ENCODE assay signal across 8 mouse cellular contexts in genomic region chr11:105927065-105928030, GRCm38 (mm10). TPM values are rescaled to one million over a fixed set of nuclear protein-coding genes. Genes with fewer than 3 reads are reported as not detected.
DNase-seq lines count a peak whose midpoint lies in the region; ATAC-seq and TF ChIP-seq lines count a peak whose summit lies in the region.

No protein-coding gene starts in this region.

- 56% methylated on average over 14 of the region's 14 CpGs for WGBS in limb, embryonic 12.5 days
- WGBS in midbrain, postnatal 0 days, result 52% methylated on average over 14 of the region's 14 CpGs

- H3K27me3 ChIP-seq in limb, embryonic 12.5 days, result no peaks in the 10 kb centered on the region
- no peaks in the 10 kb centered on the region for H3K27me3 ChIP-seq in midbrain, postnatal 0 days (ENCODE audit: insufficient read depth, low read length)

- H3K9me3 ChIP-seq in limb, embryonic 12.5 days, result no peaks in the 10 kb centered on the region
- no peaks in the 10 kb centered on the region for H3K9me3 ChIP-seq in midbrain, postnatal 0 days (ENCODE audit: low read length)

- H3K4me3 ChIP-seq in limb, embryonic 12.5 days (replicated peaks), result no peak overlapping the region
- no peak overlapping the region for H3K4me3 ChIP-seq in midbrain, postnatal 0 days (ENCODE audit: low read depth, low read length)

- peak; percentile 96 for TF ChIP-seq CTCF in midbrain, postnatal 0 days (IDR thresholded peaks at IDR 0.05)

- DNase-seq in left cerebral cortex, adult 11 months (ENCODE audit: low spot score), result peak; percentile 65
- no peak for DNase-seq in left cerebral cortex, adult 8-10 months (ENCODE audit: low spot score in 2 of 2)
- DNase-seq in cerebellum, postnatal 25 days, result peak; percentile 76 to 87
- DNase-seq in gastrocnemius, adult 8-10 months (ENCODE audit: low spot score in 2 of 2), result peak; percentile 49 to 53
- DNase-seq in kidney, adult 18-20 months, result peak; percentile 74
- DNase-seq in midbrain, postnatal 0 days (ENCODE audit: low spot score), result peak; percentile 87
- DNase-seq in spleen, postnatal 36 days (ENCODE audit: low spot score in 2 of 2), result peak; percentile 35 to 49

- H3K4me2 ChIP-seq in limb, embryonic 12.5 days, result no peak overlapping the region
- H3K4me2 ChIP-seq in midbrain, postnatal 0 days (ENCODE audit: low read depth, low read length, poor library complexity, severe bottlenecking), result no peak overlapping the region

- no peak overlapping the region for H3K27ac ChIP-seq in limb, embryonic 12.5 days
- H3K27ac ChIP-seq in midbrain, postnatal 0 days (ENCODE audit: low read depth, low read length), result 0 out of 2 replicates have a peak overlapping the region, but pooled peaks have one; percentile 38

- no peak overlapping the region for H3K9ac ChIP-seq in limb, embryonic 12.5 days (replicated peaks)
- H3K9ac ChIP-seq in midbrain, postnatal 0 days (replicated peaks; ENCODE audit: low read length, poor library complexity, severe bottlenecking), result no peak overlapping the region

- 0 out of 2 replicates have a peak, but pooled peaks have one; percentile 10 for ATAC-seq in limb, embryonic 12.5 days (ENCODE audit: insufficient number of reproducible peaks, insufficient read depth, low FRiP score, low TSS enrichment, low read depth)
- ATAC-seq in midbrain, postnatal 0 days (ENCODE audit: low FRiP score), result peak; percentile 83

- peaks cover 5% of the 10 kb centered on the region; the same call in 1 of the 2 replicates for H3K4me1 ChIP-seq in limb, embryonic 12.5 days (replicated peaks)
- no peaks in the 10 kb centered on the region for H3K4me1 ChIP-seq in midbrain, postnatal 0 days (ENCODE audit: insufficient read depth, low read length)

- H3K36me3 ChIP-seq in limb, embryonic 12.5 days, result peaks cover 10% of the 10 kb centered on the region; the same call in 1 of the 2 replicates
- peaks cover 28% of the 10 kb centered on the region; the same call in 1 of the 2 replicates for H3K36me3 ChIP-seq in midbrain, postnatal 0 days (ENCODE audit: insufficient read depth, low read length)

RNA-seq across cellular contexts. Expression of gene Cyb561, which starts 25.8 kb away (rescaled TPM):
- total RNA-seq in left cerebral cortex, adult 8-10 months (2022), result 10 to 100 TPM; 86.6 to 90.7 (median 89.1) TPM
- 1 to 10 TPM; 2.8 to 5.2 (median 3.8) TPM for total RNA-seq in gastrocnemius, adult 8-10 months (2022)
- polyA plus RNA-seq in limb, embryonic 12.5 days (2016; fragmentation: Nextera tagmentation; extraction: Ambion mirVana), result 9.6 and 9.7 TPM in 2 replicates
- 64.2 and 69.7 TPM in 2 replicates for total RNA-seq in midbrain, postnatal 0 days (2014; rRNA removed)
- 76.7 and 79.6 TPM in 2 replicates for polyA plus RNA-seq in midbrain, postnatal 0 days (2015; fragmentation: Nextera tagmentation; extraction: Ambion mirVana)

RNA-seq across cellular contexts. Expression of gene Ace, which starts 40.4 kb away (rescaled TPM):
- total RNA-seq in left cerebral cortex, adult 8-10 months (2022), result 10 to 100 TPM; 18.6 to 24.5 (median 20.5) TPM
- 10 to 100 TPM in 3 of 4 experiments, 1 to 10 TPM in 1; 9.4 to 21.2 (median 13.4) TPM for total RNA-seq in gastrocnemius, adult 8-10 months (2022)
- 0.21 and 0.51 TPM in 2 replicates for polyA plus RNA-seq in limb, embryonic 12.5 days (2016; fragmentation: Nextera tagmentation; extraction: Ambion mirVana)
- 25.1 and 27.0 TPM in 2 replicates for total RNA-seq in midbrain, postnatal 0 days (2014; rRNA removed)
- polyA plus RNA-seq in midbrain, postnatal 0 days (2015; fragmentation: Nextera tagmentation; extraction: Ambion mirVana), result 10.0 and 10.1 TPM in 2 replicates

Comparison
In these comparisons a context has a peak if more than half of its experiments do, and no peak if none do; other contexts are left out.
1. DNase-seq: peak in left cerebral cortex, adult 11 months (single experiment), cerebellum, postnatal 25 days (2 of 2), gastrocnemius, adult 8-10 months (2 of 2), kidney, adult 18-20 months (single experiment), midbrain, postnatal 0 days (single experiment) and spleen, postnatal 36 days (2 of 2); none in left cerebral cortex, adult 8-10 months (0 of 2).
2. RNA of gene Cyb561, which starts 25.8 kb away (total RNA-seq): 86.6 to 90.7 TPM in left cerebral cortex, adult 8-10 months and 64.2 to 69.7 TPM in midbrain, postnatal 0 days; 2.8 to 5.2 TPM in gastrocnemius, adult 8-10 months; every median in the first group is over 10 times any median in the second.